Mouse (Mus musculus): Measurements from ENCODE around the gene Csrp1. TPM values are rescaled to one million over a fixed set of nuclear protein-coding genes. Genes with fewer than 3 reads are reported as not detected.
A peak's percentile ranks its signal among the peaks of the same experiment; 100 is the strongest.

The Csrp1 gene
- polyA plus RNA-seq, 1 experiment, result 717 TPM

DNA sequence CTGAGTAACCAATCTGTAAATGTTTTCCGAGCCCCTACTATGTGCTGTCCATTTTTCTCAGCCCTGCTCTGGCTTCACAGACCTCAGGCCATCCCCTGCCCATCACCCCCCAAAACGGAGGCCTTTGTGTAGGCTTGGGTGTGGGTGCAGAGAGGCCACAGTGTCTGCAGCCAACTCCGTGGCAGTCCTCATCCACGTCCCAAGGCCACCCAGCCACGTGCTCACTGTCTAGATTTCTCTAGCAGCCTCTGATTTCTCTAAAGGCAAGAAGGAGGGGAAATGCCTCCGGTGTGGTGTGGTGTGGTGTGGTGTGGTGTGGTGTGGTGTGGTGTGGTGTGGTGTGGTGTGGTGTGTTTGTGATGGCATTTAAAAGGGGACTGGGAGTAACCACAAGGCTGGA, 41.7 kb upstream of the Csrp1 start:
- 57% methylated on average over 6 of the region's 6 CpGs for WGBS
- TF ChIP-seq POLR2A (IDR thresholded peaks at IDR 0.05; ENCODE audit: borderline replicate concordance, extremely low read depth, low read depth, low read length) (no peak), CTCF (IDR thresholded peaks at IDR 0.05; ENCODE audit: insufficient read depth, low read length) (no peak)
- no peak for DNase-seq
- Histone ChIP-seq H3K4me3 (replicated peaks; ENCODE audit: extremely low read depth, low read depth, low read length) (no peak overlapping the region), H3K4me1 (ENCODE audit: control insufficient read depth, insufficient read depth, low read length) (peaks cover 5% of the 10 kb centered on the region; the same call in 1 of the 2 replicates)

DNA sequence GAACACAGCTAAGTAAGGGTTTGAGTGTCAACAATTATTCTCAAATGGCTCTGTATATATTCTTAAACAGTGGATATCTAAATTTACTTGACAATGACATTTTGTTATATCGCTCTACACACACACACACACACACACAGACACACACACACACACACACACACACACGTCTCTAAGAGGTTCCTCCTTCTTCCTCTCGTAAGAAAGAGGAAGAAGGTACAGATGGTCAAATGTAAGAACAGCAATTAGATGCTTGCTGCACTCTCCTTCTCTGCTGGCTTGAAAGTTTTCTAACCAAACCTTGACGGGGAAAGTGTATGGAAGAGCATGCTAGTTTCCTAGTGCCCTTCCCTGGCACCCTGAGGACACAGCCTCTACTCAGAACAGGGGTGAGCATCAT, 39.1 kb upstream of the Csrp1 start:
- DNase-seq, result no peak
- no peak for TF ChIP-seq CTCF (IDR thresholded peaks at IDR 0.05; ENCODE audit: insufficient read depth, low read length)
- no peak for TF ChIP-seq POLR2A (IDR thresholded peaks at IDR 0.05; ENCODE audit: borderline replicate concordance, extremely low read depth, low read depth, low read length)
- 43% methylated on average over 4 of the region's 4 CpGs for WGBS
- no peak overlapping the region for H3K4me3 ChIP-seq (replicated peaks; ENCODE audit: extremely low read depth, low read depth, low read length)
- H3K4me1 ChIP-seq (ENCODE audit: control insufficient read depth, insufficient read depth, low read length), result peaks cover 8% of the 10 kb centered on the region; the same call in 1 of the 2 replicates

DNA sequence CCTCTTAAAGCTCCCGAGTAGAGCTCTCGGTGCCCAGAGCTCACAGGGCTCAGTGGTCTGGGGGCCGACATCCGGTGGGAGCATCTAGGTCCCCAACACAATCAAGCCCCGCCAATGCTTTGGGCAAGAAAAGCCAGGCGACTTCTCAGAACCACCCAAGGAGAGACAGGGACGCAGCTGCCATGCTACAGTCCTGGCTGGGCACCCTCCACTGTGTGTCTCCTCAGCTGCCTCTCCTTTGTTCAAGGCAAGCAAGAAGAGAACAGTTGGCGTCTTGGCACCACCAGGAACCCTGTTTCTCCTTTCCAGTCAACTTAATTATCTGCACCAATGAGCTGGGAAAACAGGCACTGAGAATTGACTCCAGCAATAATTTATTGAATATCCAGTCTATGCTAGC, 38.7 kb upstream of the Csrp1 start:
- H3K4me1 ChIP-seq (ENCODE audit: control insufficient read depth, insufficient read depth, low read length), result peaks cover 8% of the 10 kb centered on the region; the same call in 1 of the 2 replicates
- DNase-seq, result no peak
- WGBS, result 69% methylated on average over 8 of the region's 8 CpGs
- no peak for TF ChIP-seq POLR2A (IDR thresholded peaks at IDR 0.05; ENCODE audit: borderline replicate concordance, extremely low read depth, low read depth, low read length)
- no peak for TF ChIP-seq CTCF (IDR thresholded peaks at IDR 0.05; ENCODE audit: insufficient read depth, low read length)
- no peak overlapping the region for H3K4me3 ChIP-seq (replicated peaks; ENCODE audit: extremely low read depth, low read depth, low read length)

DNA sequence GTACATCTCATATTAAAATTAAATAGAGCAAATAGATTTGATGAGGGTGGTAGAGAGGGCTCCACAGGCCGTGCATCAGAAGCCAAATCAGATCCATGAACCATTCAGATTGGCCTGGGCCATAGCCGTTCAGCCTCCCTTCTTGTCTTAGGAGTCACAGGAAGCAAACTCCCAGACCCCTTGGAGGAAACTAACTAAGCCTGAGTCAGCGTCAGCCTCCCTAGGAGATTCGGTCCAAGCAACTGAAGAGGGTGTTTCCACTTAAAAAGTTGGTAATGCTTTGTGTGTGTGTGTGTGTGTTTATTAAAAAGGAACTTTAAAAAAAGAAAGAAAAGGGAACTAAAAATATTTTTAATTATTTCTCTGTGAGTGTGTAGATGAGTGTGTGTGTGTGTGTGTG, 35.0 kb upstream of the Csrp1 start:
- Histone ChIP-seq H3K4me1 (ENCODE audit: control insufficient read depth, insufficient read depth, low read length) (peaks cover 16% of the 10 kb centered on the region), H3K4me3 (replicated peaks; ENCODE audit: extremely low read depth, low read depth, low read length) (no peak overlapping the region)
- 19% methylated on average over 4 of the region's 4 CpGs for WGBS
- TF ChIP-seq CTCF (IDR thresholded peaks at IDR 0.05; ENCODE audit: insufficient read depth, low read length), result no peak
- DNase-seq, result no peak

DNA sequence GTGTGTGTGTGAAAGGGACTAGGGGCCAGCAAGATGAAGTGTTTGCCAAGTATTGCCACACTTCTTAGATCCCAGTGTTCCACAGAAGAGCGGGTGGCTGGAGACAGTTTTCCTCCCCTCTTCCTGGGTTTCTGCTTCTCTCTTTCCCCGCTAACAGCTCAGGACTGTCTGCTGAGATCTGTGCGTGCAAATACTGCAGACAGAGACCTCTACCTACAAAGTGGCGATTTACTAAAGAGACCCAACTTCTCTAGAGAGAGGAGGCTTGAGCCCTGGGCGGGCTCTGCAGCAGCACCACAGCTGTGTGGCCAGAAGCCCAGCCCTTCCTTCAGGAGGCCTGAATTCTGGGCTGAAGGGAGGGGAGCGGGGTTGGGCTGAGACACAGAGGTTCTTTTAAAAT, 34.5 kb upstream of the Csrp1 start:
- H3K4me3 ChIP-seq (replicated peaks; ENCODE audit: extremely low read depth, low read depth, low read length), result no peak overlapping the region
- TF ChIP-seq POLR2A (IDR thresholded peaks at IDR 0.05; ENCODE audit: borderline replicate concordance, extremely low read depth, low read depth, low read length) (no peak), CTCF (IDR thresholded peaks at IDR 0.05; ENCODE audit: insufficient read depth, low read length) (no peak)
- DNase-seq, result no peak

DNA sequence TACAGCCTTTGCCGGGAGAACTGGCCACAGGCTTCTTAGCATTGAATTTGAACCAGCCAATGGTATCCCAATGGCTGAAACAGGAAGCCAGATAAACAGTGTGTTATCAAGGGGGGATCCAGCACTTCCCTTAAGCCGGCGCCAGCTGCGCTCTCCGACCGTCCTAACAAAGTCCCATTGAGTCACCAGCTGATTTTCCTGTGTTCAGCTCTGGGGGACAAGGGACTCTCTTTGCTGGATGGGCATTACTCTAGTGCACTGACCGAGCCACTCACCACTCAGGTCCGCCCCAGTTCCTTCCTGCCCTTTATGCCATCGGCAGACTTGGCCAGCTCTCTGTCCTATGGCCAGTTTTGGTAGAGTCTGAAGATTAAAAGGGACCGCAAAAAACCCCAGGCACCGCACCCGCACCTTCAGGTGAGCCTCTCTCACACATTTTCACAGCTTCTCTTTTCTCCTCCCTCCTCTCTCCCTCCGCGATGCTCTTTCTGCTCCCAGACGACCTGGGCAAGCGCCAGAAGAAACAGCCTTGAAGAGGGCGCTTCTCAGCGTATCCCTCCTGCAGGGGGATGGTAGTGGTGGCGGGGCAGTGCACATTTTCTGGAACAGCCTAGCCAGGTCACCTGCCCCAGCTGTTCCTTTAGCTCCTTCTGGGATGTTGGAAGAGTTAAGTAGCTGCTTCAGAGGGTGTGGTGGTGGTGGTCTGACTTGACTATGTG, 32.9 kb upstream of the Csrp1 start:
- WGBS, result 3% methylated on average over 19 of the region's 19 CpGs
- DNase-seq, result peak; percentile 44

More for the DNA sequence above, 34.5 kb upstream of the Csrp1 start:
- 22% methylated on average over 6 of the region's 6 CpGs for WGBS
- peaks cover 16% of the 10 kb centered on the region for H3K4me1 ChIP-seq (ENCODE audit: control insufficient read depth, insufficient read depth, low read length)

DNA sequence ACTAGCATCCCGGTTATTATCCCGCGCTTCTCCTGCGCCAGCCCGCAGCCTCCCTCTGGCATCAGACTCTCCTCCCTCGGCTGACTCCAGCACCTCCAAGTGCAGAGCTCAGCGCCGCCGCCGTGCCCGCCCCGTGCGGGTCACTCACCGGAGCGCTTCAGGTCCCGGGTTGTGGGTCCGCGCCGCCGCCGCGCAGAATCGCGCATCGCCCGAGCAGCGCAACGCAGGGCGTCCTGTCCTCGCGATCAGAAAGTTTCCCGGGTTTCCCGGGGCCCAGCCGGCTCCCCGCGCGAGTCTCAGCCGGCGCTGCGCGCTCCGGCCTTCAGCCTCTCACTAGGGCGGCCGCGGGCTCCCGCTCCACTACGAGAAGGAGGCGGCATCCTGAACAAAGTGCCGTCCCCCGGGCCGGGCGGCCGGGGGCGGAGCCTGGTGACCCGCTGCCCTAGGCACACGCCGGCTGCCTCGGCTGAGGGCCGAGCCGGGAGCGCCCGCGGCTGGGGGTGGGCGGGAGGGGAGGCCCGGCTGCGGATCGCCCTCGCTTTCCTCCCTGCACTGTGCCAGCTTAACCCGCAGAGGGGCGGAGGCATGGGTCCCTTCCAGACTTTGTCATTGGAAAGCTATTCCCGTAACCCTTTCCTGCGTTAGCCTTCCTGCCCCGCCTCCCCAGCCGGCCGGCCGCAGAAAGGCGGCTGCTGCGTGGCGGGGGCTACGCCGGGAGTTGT, 31.9 kb upstream of the Csrp1 start:
- H3K4me1 ChIP-seq (ENCODE audit: control insufficient read depth, insufficient read depth, low read length), result peaks cover 28% of the 10 kb centered on the region
- peak; percentile 82 for DNase-seq
- peak; percentile 61; the same call in 1 of the 2 replicates for TF ChIP-seq POLR2A (IDR thresholded peaks at IDR 0.05; ENCODE audit: borderline replicate concordance, extremely low read depth, low read depth, low read length)
- TF ChIP-seq CTCF (IDR thresholded peaks at IDR 0.05; ENCODE audit: insufficient read depth, low read length), result no peak
- under 1% methylated on average over 79 of the region's 81 CpGs for WGBS
- H3K4me3 ChIP-seq (replicated peaks; ENCODE audit: extremely low read depth, low read depth, low read length), result peak overlapping the region; percentile 64

More for the DNA sequence above, 32.9 kb upstream of the Csrp1 start:
- H3K4me3 ChIP-seq (replicated peaks; ENCODE audit: extremely low read depth, low read depth, low read length), result peak overlapping the region; percentile 67
- TF ChIP-seq CTCF (IDR thresholded peaks at IDR 0.05; ENCODE audit: insufficient read depth, low read length) (no peak), POLR2A (IDR thresholded peaks at IDR 0.05; ENCODE audit: borderline replicate concordance, extremely low read depth, low read depth, low read length) (peak; percentile 52; the same call in 1 of the 2 replicates)
- peaks cover 28% of the 10 kb centered on the region for H3K4me1 ChIP-seq (ENCODE audit: control insufficient read depth, insufficient read depth, low read length)

DNA sequence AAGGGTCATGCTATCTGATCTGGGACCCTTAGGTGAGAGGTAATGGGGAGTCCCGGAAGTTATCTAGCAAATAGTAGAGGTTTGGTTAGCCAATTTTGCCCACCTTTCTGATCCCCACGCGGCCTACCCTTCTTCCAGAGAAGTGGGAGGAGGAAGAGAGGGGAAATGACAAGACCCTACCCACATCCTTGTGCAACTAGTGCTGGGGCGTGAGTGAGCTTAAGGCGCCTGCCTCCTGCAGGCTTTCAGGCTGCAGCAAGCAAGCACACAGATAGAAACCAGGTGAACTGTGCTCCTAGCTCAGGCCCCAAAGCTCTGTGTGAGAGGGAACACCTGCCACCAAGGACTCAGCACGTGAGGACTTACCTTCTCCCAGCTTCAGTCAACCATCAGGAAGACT, 31.2 kb upstream of the Csrp1 start:
- peak overlapping the region; percentile 64 for H3K4me3 ChIP-seq (replicated peaks; ENCODE audit: extremely low read depth, low read depth, low read length)
- DNase-seq, result no peak
- 33% methylated on average over 6 of the region's 6 CpGs for WGBS
- H3K4me1 ChIP-seq (ENCODE audit: control insufficient read depth, insufficient read depth, low read length), result peaks cover 28% of the 10 kb centered on the region
- no peak for TF ChIP-seq CTCF (IDR thresholded peaks at IDR 0.05; ENCODE audit: insufficient read depth, low read length)
- no peak for TF ChIP-seq POLR2A (IDR thresholded peaks at IDR 0.05; ENCODE audit: borderline replicate concordance, extremely low read depth, low read depth, low read length)

DNA sequence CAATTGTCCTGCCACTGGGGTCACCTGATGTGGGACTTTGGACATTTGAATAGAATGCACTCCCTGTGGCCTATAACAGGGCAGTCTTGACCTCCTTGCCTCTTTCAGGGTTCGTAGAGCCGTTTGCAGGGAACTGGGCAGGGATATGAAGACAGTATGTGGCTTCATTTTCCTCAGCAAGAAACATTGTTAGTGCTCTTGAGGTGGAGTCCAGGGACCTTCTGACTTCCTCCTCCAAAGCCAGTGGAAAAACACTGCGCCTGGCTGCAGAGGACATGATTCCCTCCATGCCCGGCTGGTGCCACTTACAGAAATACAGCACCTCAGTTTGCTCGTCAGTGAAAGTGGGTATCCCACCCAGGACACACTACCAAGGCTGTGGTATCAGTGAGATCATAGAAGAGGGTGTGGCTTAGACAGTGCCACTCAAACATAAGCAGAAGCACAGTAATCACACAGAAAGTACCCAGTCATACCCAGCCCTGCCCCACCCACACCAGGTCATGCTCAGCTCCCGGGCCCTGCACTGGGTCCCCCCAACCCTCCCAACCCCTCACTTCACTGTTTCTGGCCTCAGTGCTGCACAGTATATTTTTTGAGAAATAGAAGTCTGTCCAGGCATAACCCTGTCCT, 29.0 kb upstream of the Csrp1 start:
- 40% methylated on average over 6 of the region's 6 CpGs for WGBS
- no peak overlapping the region for H3K4me3 ChIP-seq (replicated peaks; ENCODE audit: extremely low read depth, low read depth, low read length)
- no peak for DNase-seq
- H3K4me1 ChIP-seq (ENCODE audit: control insufficient read depth, insufficient read depth, low read length), result peaks cover 20% of the 10 kb centered on the region; the same call in 1 of the 2 replicates
- TF ChIP-seq CTCF (IDR thresholded peaks at IDR 0.05; ENCODE audit: insufficient read depth, low read length) (no peak), POLR2A (IDR thresholded peaks at IDR 0.05; ENCODE audit: borderline replicate concordance, extremely low read depth, low read depth, low read length) (no peak)
